Mouse (Mus musculus): ENCODE results near the gene Emid1. TPM values are rescaled to one million over a fixed set of nuclear protein-coding genes. Genes with fewer than 3 reads are reported as not detected.

Gene Emid1
- total RNA-seq (2022), result 1 to 10 TPM; 3.7 to 6.6 (median 3.9) TPM

DNA sequence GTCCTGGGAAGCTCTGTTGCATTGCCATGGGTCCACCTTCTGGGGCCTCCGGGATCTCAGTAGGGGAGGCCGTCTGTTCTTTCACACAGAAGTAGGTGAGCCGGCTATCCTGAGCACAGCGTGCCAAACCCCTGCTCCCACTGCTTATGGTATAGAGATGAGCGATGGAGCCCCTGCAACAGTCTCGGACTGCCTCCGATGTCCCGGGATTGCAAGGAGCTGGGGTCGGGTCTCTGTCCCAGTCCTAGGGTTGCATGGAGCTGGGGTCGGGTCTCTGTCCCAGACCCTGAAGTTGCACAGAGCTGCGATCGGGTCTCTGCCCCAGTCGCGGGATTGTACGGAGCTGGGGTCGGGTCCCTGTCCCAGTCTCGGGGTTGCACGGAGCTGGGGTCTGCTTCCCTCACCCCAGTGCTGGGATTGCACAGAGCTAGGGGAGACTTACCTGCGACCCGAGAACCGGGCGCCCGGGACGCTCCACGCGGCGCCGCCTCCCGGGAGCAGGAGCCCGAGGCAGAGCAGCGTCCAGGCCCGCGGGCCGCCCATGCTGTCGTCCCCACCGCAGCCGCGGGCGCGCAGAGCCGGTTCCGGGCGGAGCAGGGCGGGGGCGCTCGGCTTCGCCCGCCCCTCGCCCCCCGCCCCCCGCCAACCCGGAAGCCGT is at the start of gene Emid1:
TSS of gene Emid1 (minus strand) at position 578 of the 658 bp plus-strand sequence.
- DNase-seq, result no peak

DNA sequence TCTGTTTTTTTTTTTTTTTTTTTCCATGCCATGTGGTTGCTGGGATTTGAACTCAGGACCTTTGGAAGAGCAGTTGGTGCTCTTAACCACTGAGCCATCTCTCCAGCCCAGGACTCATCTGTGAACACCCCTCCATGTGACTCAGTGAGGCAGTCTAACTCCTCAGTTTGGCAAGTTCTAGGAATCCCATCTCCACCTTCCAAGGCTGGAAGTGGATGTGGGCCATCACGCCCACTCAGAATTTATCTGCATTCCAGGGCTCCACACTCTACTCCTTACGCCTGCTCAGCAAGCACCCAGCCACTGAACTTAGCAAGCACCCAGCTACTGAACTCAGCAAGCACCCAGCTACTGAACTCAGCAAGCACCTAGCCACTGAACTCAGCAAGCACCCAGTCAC is 47.8 kb upstream of the Emid1 start:
- no peak for DNase-seq

- DNase-seq, result no peak
Observed at GRCm38 (mm10) chr11:5197068-5197467, 45.0 kb upstream of the Emid1 start.

DNA sequence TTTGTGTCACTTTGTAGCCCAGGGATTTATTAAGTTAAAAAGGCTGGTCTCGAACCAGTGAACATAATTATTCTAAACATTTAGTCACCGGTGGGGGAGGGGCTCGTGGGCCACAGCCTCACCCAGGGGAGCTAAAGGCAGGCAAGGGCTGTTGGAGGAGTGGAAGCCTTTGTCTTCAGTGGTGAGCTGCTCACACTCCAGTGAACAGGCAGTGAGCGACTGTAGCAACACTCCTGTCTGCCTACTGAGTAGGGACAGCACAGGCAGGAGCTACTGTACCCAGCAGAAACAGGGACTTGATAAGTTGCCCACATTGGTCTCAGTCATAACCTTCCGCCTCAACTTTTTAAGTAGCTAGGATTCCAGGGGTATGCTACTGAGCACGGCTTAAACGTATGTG is 44.5 kb upstream of the Emid1 start:
- DNase-seq, result no peak

GRCm38 (mm10) chr11:5193576-5193881 is 41.5 kb upstream of the Emid1 start:
- DNase-seq, result no peak

DNA sequence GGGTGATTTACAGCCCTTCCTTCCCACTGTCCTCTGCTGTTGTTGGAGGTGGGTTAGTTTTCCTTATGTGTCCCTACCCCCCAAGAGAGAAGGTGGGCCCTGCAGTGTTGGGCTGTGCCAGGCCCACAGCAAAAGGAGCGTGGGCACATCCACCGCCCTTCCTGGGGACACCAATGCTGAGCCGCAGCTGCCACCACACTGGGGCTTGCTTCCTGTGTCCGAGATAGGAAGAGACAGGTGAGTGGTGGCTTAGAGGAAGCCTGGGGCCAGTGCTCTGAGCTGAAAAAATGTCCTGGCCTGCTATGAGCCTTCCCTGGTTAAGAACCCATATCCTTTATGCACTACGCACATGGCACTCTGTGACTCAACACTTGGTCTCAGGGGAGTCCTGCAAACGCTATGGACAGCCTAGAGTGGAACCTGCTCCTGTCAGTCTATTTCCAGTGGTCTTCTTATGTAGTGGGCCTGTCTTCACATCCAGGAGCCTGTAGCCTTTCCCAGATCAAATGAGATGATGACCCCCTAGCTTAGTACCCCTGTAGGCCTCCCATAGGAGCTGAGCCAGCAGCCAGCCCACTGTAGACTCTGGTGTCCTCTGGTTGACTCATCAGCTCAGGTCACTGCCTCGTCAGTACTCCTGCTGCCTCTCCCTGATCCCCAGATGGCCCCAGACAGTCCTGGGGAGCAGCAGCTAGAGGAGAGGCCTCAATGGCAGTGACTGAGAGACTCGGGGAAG is 41.0 kb upstream of the Emid1 start:
- DNase-seq, result no peak

GRCm38 (mm10) chr11:5192084-5192516 is 40.0 kb upstream of the Emid1 start:
- no peak for DNase-seq

GRCm38 (mm10) chr11:5189239-5189933 is 37.3 kb upstream of the Emid1 start:
- DNase-seq, result no peak

- DNase-seq, result peak; percentile 61
Observed at GRCm38 (mm10) chr11:5188170-5188569, 36.1 kb upstream of the Emid1 start.

- no peak for DNase-seq
Observed at GRCm38 (mm10) chr11:5184832-5185231, 32.8 kb upstream of the Emid1 start.

DNA sequence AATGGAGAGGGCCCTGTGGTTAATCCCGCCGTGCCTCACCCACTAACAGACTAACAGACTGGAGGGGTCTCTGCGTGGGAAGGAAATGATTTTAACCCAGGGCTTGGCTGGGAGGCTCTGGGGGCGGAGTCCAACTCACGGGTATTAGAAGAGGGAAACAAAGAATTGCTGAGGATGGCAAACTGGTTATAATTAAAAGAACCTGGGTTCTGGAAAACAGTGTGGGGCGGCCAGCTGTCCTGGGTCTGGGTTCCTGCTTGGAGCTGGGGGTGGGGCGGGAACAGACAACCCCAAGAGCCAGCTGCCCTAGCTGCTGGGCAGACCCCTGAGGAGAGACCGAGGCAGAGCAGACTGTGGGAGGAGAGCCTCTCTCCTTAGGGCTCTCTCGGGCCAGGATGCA is 32.2 kb upstream of the Emid1 start:
- DNase-seq, result no peak

GRCm38 (mm10) chr11:5182870-5183269 is 30.8 kb upstream of the Emid1 start:
- DNase-seq, result no peak

GRCm38 (mm10) chr11:5181850-5182404 is 29.9 kb upstream of the Emid1 start:
- peak; percentile 62 for DNase-seq

DNA sequence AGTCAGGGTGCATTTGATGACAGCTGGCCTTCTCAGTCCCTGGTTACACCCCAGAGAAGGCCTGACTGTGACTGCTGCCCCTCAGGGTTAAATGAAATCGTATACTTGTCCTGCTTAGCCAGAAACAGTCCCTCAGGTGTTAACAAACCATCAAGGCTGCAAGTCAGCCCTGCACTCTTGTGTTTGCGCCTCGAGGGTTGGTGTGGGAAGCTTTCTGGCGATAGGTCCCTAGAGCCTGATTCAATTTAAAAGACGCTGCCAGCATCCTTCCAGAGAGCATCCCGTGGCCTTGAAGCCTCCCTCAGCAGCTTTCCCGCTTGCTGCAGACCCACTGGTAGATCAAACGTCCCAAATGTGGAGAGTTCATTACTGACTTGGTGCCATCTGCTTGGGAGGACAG is 27.3 kb upstream of the Emid1 start:
- DNase-seq, result no peak

DNA sequence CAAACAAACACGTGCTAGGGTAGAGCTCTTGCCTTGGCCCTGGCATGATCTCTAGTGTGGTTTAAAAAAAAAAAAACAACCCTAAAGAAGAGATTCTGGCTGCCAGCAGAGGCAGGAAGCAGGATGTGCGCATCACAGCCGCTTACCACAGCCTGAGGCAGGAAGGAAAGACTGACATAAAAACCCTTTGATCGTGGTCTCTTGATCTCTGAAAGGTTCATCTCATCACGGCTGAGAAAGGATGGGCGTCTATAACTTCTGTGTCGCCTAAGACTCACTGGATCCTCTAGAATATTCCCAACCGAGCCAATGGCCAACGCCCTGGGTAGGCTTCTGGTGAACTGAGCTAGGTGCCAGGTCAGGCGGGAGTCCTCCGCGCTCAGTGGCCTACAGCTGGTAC is 25.1 kb upstream of the Emid1 start:
- DNase-seq, result no peak

- DNase-seq, result no peak
Observed at GRCm38 (mm10) chr11:5176685-5177084, 24.6 kb upstream of the Emid1 start.

GRCm38 (mm10) chr11:5175866-5176265 is 23.8 kb upstream of the Emid1 start:
- no peak for DNase-seq

- no peak for DNase-seq
Observed at GRCm38 (mm10) chr11:5175141-5175540, 23.1 kb upstream of the Emid1 start.

GRCm38 (mm10) chr11:5172861-5173260 is 20.8 kb upstream of the Emid1 start:
- DNase-seq, result no peak

DNA sequence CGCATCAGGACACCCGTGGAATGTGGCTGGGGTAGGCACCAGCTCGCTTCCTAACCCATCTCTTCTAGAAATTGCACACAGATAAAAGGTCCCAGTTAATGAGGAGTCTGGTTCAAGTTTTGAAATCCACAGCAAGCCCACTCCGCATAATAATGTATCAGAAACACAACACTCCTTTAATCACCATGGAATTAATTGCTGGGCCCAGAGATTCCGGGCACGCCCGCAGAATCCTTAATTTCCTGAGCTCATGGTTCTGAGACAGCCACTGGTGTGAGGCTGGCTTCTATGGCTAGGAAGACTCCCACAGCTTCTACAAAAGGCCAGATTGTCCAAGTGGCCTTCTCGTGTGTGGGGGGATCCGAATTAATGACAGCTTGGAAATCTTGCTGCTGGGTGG is 15.3 kb upstream of the Emid1 start:
- no peak for DNase-seq

DNA sequence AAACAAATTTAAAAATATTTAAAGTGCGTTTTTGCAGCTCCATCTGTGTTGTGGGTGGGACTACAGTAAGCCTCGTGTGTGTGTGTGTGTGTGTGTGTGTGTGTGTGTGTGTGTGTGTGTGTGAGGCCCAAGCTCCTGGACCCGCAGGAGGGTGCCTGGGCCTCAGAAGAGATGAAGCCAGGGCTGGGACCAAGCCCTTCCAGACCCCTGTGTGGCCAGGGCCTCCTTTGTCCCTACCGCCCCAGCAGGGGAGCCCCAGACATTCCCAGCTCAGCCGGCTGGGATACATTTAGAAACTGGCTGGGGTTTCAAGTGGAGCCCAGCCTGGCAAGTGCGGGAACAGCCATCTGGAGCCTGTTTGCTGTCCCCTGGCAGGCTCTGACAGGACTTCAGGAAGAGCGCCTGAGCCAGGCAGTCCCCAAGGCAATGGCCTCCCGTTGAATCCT is 13.4 kb upstream of the Emid1 start:
- DNase-seq, result no peak

GRCm38 (mm10) chr11:5164310-5164709 is 12.3 kb upstream of the Emid1 start:
- DNase-seq, result no peak

DNA sequence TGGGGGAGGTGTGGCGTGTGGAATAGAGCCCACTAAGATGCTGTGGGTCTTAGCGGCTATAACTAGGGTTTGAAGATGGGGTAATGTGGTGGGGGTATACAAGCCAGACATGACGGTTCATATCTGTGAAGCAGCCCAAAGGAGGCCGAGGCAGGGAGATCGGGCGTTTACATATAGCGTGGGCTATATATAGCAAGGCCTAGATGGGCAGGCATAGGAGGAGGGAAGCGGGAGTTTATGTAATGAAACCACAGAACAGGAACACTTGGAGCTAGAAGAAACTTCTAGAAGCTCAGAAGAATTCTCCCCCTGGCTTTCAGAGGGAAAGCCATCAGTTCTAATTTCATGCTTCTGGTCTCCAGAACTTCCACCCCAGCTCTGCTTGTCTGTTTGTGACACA is 11.4 kb upstream of the Emid1 start:
- DNase-seq, result no peak

Measured in adrenal gland, adult 8-10 months (tissue).